Mouse (Mus musculus): ENCODE results near the gene Tnrc6b.
"Not testable (repeated sequence)": the region's sequence is repeated elsewhere in the genome, so short reads cannot be mapped to it uniquely, and the experiment has no call there.

The Tnrc6b gene

GRCm38 (mm10) chr15:80913803-80914202, 202.7 kb downstream of the Tnrc6b start:
- no peak for DNase-seq (ENCODE audit: low spot score in 2 of 2)

- DNase-seq (ENCODE audit: low spot score in 2 of 2), result no peak
These were observed 204.7 kb downstream of the Tnrc6b start for GRCm38 (mm10) chr15:80915850-80916249.

GRCm38 (mm10) chr15:80916621-80917020, 205.5 kb downstream of the Tnrc6b start:
- no peak for DNase-seq (ENCODE audit: low spot score in 2 of 2)

GRCm38 (mm10) chr15:80920346-80920745, 209.2 kb downstream of the Tnrc6b start:
- no peak for DNase-seq (ENCODE audit: low spot score in 2 of 2)

- no peak for DNase-seq (ENCODE audit: low spot score in 2 of 2)
These were observed 210.7 kb downstream of the Tnrc6b start for GRCm38 (mm10) chr15:80921781-80922180.

- DNase-seq (ENCODE audit: low spot score in 2 of 2), result no peak
These were observed 213.1 kb downstream of the Tnrc6b start for GRCm38 (mm10) chr15:80924211-80924610.

GRCm38 (mm10) chr15:80928811-80929355, 217.8 kb downstream of the Tnrc6b start:
- DNase-seq (ENCODE audit: low spot score in 2 of 2), result no peak

- DNase-seq (ENCODE audit: low spot score in 2 of 2), result no peak
These were observed 219.0 kb downstream of the Tnrc6b start for GRCm38 (mm10) chr15:80930048-80930571.

- not testable (repeated sequence) for DNase-seq (ENCODE audit: low spot score in 2 of 2)
These were observed 219.7 kb downstream of the Tnrc6b start for GRCm38 (mm10) chr15:80930676-80931320.

GRCm38 (mm10) chr15:80931345-80931960, 220.3 kb downstream of the Tnrc6b start:
- DNase-seq (ENCODE audit: low spot score in 2 of 2), result no peak

- DNase-seq (ENCODE audit: low spot score in 2 of 2), result no peak
These were observed 223.7 kb downstream of the Tnrc6b start for GRCm38 (mm10) chr15:80934841-80935240.

GRCm38 (mm10) chr15:80936686-80937085, 225.6 kb downstream of the Tnrc6b start:
- DNase-seq (ENCODE audit: low spot score in 2 of 2), result no peak

GRCm38 (mm10) chr15:80938615-80939014, 227.5 kb downstream of the Tnrc6b start:
- no peak for DNase-seq (ENCODE audit: low spot score in 2 of 2)

GRCm38 (mm10) chr15:80939401-80939800, 228.3 kb downstream of the Tnrc6b start:
- DNase-seq (ENCODE audit: low spot score in 2 of 2), result no peak

- no peak for DNase-seq (ENCODE audit: low spot score in 2 of 2)
These were observed 230.4 kb downstream of the Tnrc6b start for GRCm38 (mm10) chr15:80941468-80942040.

- DNase-seq (ENCODE audit: low spot score in 2 of 2), result peak; percentile 57 to 58
These were observed 234.7 kb downstream of the Tnrc6b start for GRCm38 (mm10) chr15:80945851-80946250.

GRCm38 (mm10) chr15:80948145-80949135, 237.3 kb downstream of the Tnrc6b start, which contains the start of gene Adsl:
Adsl (plus strand) TSS chr15:80948490.
- peak; percentile 91 to 92 for DNase-seq (ENCODE audit: low spot score in 2 of 2)

- DNase-seq (ENCODE audit: low spot score in 2 of 2), result no peak
These were observed 238.3 kb downstream of the Tnrc6b start for GRCm38 (mm10) chr15:80949431-80949830.

GRCm38 (mm10) chr15:80950055-80950454, 238.9 kb downstream of the Tnrc6b start:
- DNase-seq (ENCODE audit: low spot score in 2 of 2), result no peak

- no peak for DNase-seq (ENCODE audit: low spot score in 2 of 2)
These were observed 242.9 kb downstream of the Tnrc6b start for GRCm38 (mm10) chr15:80953971-80954370.

- DNase-seq (ENCODE audit: low spot score in 2 of 2), result no peak
These were observed 243.7 kb downstream of the Tnrc6b start for GRCm38 (mm10) chr15:80954861-80955260.

Measured in right cerebral cortex, postnatal 10 days (tissue).